Mouse (Mus musculus) lung, adult 2 months (tissue): ENCODE measurements around the gene Slc25a11.

Experiments
- CTCF ChIP-seq: fragments of 200-500 bp; IDR thresholded peaks from 2 replicates; pipeline ENCODE4 v1.5.1; 2011; ENCODE audit warnings: mild to moderate bottlenecking, low read length, control low read depth; ENCODE audit not compliant: insufficient read depth
- POLR2A ChIP-seq: fragments of 200-500 bp; IDR thresholded peaks from 2 replicates; pipeline ENCODE4 v1.6.1; 2011; ENCODE audit warnings: low read depth, mild to moderate bottlenecking, control low read depth, low read length, borderline replicate concordance; ENCODE audit errors: extremely low read depth

- peak; percentile 26; the same call in 1 of the 2 replicates for TF ChIP-seq CTCF
- peak; percentile 83; the same call in 1 of the 2 replicates for TF ChIP-seq POLR2A
Measured at GRCm38 (mm10) chr11:70687601-70688199, 40.4 kb upstream of the Slc25a11 start, which contains the start of gene Camta2.
